Mouse (Mus musculus): ENCODE measurements around the gene Gm49320. TPM values are rescaled to one million over a fixed set of nuclear protein-coding genes. Genes with fewer than 3 reads are reported as not detected.
"Not testable (repeated sequence)": the region's sequence is repeated elsewhere in the genome, so short reads cannot be mapped to it uniquely, and the experiment has no call there.

Gene Gm49320
- total and polyA plus RNA-seq, 3 experiments = 0.24 to 3.8 TPM; not detected in 1

DNA sequence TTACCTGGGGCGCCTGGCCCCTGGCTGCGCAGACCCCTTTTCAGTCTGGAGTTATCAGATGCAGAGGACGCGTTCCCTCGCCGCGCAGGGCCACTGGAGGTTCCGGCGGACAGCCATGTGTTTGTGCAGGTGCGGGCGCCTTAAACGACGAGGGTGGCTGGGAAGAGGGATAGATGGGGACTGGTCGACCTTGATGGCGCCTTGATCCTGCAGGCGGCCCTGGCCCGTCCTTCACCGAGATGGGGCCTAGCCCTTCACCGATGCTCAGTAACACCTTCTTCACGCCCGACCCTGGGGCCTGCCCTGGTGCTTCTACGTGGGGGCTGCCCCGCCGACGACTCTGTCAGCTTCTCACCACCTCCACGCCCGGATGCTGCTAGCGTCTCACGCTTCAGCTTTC lies 10.5 kb downstream of the Gm49320 start:
- ATAC-seq (ENCODE audit: extremely low read depth, insufficient number of reproducible peaks, low FRiP score, poor library complexity, severe bottlenecking) = no peak
- Histone ChIP-seq H3K4me1 (ENCODE audit: insufficient read depth, low read depth, low read length) (peaks cover 25% of the 10 kb centered on the region), H3K27me3 (ENCODE audit: insufficient read depth, low read length) (no peaks in the 10 kb centered on the region), H3K4me3 (ENCODE audit: low read depth, low read length) (no peak overlapping the region), H3K36me3 (replicated peaks) (peaks cover 74% of the 10 kb centered on the region), H3K9me3 (replicated peaks) (no peaks in the 10 kb centered on the region)
- TF ChIP-seq GATA2 (IDR thresholded peaks at IDR 0.05; ENCODE audit: borderline replicate concordance, low read depth, low read length) = no peak
- TF ChIP-seq CTCF (IDR thresholded peaks at IDR 0.05; ENCODE audit: low read depth, low read length) = no peak
- no peak for TF ChIP-seq POLR2AphosphoS5 (IDR thresholded peaks at IDR 0.05; ENCODE audit: insufficient replicate concordance, low read depth, low read length)
- no peak for TF ChIP-seq TAL1 (conservative IDR thresholded peaks at IDR 0.05; ENCODE audit: low read depth, low read length)
- no peak for TF ChIP-seq GATA1 (IDR thresholded peaks at IDR 0.05; ENCODE audit: borderline replicate concordance, low read length)
- DNase-seq (ENCODE audit: low spot score) = no peak

DNA sequence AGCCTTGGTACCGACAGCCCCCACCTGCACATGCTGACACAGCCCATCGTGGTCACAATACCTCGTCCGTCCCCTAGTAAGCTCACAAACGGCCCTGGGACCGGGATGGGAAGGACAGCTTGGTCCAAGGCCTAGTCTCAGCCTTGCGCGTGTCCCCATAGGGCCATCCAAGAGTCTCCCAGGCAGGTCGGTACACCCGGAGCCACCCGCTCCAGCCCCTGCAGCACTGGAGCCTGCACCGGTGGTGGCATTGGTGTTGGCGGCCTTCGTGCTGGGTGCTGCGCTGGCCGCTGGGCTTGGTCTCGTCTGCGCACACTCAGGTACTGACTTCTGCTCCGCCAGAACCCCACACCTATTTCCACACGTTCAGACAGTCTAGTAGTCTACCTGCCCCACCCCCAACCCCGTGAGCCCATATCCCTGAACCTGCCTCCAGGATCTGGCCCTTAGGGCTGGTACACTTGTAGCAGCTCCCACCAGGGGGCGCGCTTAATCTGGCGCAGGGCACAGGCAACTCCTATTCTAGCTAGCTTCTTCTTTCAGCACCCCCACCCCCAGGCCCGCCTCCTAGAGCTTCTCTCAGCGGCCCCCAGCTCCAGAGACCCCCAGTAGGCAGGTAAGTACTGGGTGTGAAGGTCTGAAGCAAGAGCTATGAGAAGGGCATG lies 11.8 kb downstream of the Gm49320 start:
- ATAC-seq (ENCODE audit: extremely low read depth, insufficient number of reproducible peaks, low FRiP score, poor library complexity, severe bottlenecking) = no peak
- no peak for DNase-seq (ENCODE audit: low spot score)
- Histone ChIP-seq H3K4me3 (ENCODE audit: low read depth, low read length) (no peak overlapping the region), H3K4me1 (ENCODE audit: insufficient read depth, low read depth, low read length) (peaks cover 27% of the 10 kb centered on the region), H3K9me3 (replicated peaks) (no peaks in the 10 kb centered on the region), H3K27me3 (ENCODE audit: insufficient read depth, low read length) (no peaks in the 10 kb centered on the region), H3K36me3 (replicated peaks) (peaks cover 74% of the 10 kb centered on the region)
- TF ChIP-seq TAL1 (conservative IDR thresholded peaks at IDR 0.05; ENCODE audit: low read depth, low read length) (no peak), GATA2 (IDR thresholded peaks at IDR 0.05; ENCODE audit: borderline replicate concordance, low read depth, low read length) (no peak), CTCF (IDR thresholded peaks at IDR 0.05; ENCODE audit: low read depth, low read length) (no peak), POLR2AphosphoS5 (IDR thresholded peaks at IDR 0.05; ENCODE audit: insufficient replicate concordance, low read depth, low read length) (no peak), GATA1 (IDR thresholded peaks at IDR 0.05; ENCODE audit: borderline replicate concordance, low read length) (no peak)

DNA sequence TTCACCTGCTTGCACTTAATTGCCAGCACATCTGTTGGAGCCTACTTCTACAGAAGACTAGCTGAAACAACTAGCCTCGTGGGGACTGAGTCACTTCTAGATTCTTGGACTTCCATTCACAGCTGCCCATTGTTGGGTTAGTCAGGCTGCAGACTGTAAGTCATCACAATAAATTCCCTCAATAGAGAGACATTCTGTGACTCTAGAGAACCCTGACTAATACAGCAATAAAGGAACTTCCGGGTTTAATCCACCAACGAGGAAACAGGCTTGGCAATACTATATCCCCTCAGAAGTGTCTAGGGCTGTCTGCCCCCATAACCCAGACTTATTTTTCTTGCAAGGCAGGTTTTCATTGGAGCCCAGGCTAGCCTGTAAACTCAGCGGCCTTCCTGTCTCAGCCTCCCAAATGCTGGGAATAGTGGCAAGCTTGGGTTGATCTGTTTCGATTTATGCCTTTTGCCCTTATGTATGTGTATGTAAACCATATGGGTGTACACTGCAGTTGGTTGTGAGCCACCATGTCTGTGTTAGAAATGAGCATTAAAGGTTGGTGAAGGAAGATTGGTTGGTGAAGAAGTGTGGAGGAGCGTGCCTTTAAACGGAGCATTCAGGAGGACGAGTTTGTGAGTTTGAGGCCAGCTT lies 13.6 kb downstream of the Gm49320 start:
- Histone ChIP-seq H3K27me3 (ENCODE audit: insufficient read depth, low read length) (no peaks in the 10 kb centered on the region), H3K9me3 (replicated peaks) (no peaks in the 10 kb centered on the region), H3K4me1 (ENCODE audit: insufficient read depth, low read depth, low read length) (peaks cover 25% of the 10 kb centered on the region), H3K36me3 (replicated peaks) (peaks cover 74% of the 10 kb centered on the region), H3K4me3 (ENCODE audit: low read depth, low read length) (peak overlapping the region; percentile 82)
- TF ChIP-seq POLR2AphosphoS5 (IDR thresholded peaks at IDR 0.05; ENCODE audit: insufficient replicate concordance, low read depth, low read length) = no peak
- TF ChIP-seq GATA2 (IDR thresholded peaks at IDR 0.05; ENCODE audit: borderline replicate concordance, low read depth, low read length) = no peak
- no peak for TF ChIP-seq CTCF (IDR thresholded peaks at IDR 0.05; ENCODE audit: low read depth, low read length)
- TF ChIP-seq GATA1 (IDR thresholded peaks at IDR 0.05; ENCODE audit: borderline replicate concordance, low read length) = no peak
- TF ChIP-seq TAL1 (conservative IDR thresholded peaks at IDR 0.05; ENCODE audit: low read depth, low read length) = no peak
- ATAC-seq (ENCODE audit: extremely low read depth, insufficient number of reproducible peaks, low FRiP score, poor library complexity, severe bottlenecking) = no peak
- no peak for DNase-seq (ENCODE audit: low spot score)

DNA sequence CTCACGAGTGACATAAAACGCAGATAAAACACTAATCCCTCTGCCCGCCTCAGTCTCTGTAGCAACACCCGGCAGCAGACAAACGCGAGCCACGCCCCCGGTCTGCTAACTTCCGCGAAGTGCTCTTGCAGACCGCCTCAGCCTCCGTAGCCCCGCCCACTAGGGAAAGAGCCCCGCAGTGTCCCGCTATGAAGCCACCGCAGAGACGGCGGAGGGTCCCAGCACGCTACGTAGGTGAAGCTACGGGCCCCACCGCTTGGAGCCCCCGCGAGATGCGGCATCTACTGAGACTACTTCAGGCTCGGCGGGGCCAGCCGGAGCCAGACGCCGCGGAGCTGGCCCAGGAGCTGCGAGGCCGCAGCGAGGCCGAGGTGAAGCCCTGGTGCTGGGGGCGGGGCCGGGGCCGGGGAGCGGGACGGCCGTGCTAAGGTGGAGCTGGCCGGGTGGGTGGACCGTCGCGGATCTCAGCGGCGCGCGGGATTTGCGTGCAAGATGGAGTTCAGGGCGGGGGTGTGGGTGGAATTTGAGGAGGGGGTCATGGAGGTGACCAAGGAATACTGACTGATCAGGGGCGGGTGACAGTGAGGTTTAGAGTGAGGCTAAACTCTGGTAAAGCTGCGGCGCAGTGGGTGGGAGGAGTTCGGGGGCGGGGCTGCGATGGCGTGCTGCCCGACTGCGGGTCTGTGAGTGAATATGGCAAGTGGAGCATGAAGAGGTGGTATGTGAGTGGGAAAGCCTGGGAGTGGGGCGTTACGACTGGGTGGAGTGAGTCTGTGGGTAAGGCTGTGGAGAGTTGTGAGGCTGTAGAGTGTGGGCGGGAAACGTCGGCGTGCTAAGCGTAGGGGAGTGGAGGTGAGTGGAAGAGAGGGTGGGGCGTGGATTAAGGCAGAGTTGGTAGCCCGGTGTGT lies 14.5 kb downstream of the Gm49320 start, which contains the start of gene Snapc2:
Snapc2 (plus strand) TSS at position 147 of the 908 bp plus-strand sequence.
- no peak for TF ChIP-seq GATA2 (IDR thresholded peaks at IDR 0.05; ENCODE audit: borderline replicate concordance, low read depth, low read length)
- TF ChIP-seq GATA1 (IDR thresholded peaks at IDR 0.05; ENCODE audit: borderline replicate concordance, low read length) = no peak
- TF ChIP-seq TAL1 (conservative IDR thresholded peaks at IDR 0.05; ENCODE audit: low read depth, low read length) = no peak
- H3K4me1 ChIP-seq (ENCODE audit: insufficient read depth, low read depth, low read length) = peaks cover 35% of the 10 kb centered on the region
- peak; percentile 85 for DNase-seq (ENCODE audit: low spot score)
- peak within 1 kb of the TSS; percentile 82 for H3K4me3 ChIP-seq (ENCODE audit: low read depth, low read length)
- peaks cover 74% of the 10 kb centered on the region for H3K36me3 ChIP-seq (replicated peaks)
- no peaks in the 10 kb centered on the region for H3K27me3 ChIP-seq (ENCODE audit: insufficient read depth, low read length)
- H3K9me3 ChIP-seq (replicated peaks) = no peaks in the 10 kb centered on the region
- peak; percentile 84 for ATAC-seq (ENCODE audit: extremely low read depth, insufficient number of reproducible peaks, low FRiP score, poor library complexity, severe bottlenecking)

DNA sequence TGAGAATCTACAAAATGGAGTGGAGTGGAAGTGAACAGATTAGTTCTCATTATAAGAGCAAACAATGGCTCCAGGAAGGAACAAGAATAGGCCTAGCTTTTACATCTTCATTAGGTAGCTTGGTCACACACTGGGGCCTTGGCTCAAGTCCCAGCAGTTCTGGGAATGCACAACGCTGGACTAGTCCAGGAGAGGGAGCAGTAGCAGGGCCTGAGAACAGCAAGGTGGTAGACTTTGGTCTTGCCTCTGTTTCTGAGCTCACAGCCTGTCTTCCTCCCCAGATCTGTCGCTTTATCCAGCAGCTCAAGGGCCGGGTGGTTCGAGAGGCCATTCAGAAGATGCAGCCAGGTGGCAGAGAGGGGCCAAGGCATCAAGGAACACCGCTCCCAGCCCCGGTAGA lies 15.3 kb downstream of the Gm49320 start:
- no peaks in the 10 kb centered on the region for H3K27me3 ChIP-seq (ENCODE audit: insufficient read depth, low read length)
- peaks cover 68% of the 10 kb centered on the region for H3K36me3 ChIP-seq (replicated peaks)
- peaks cover 42% of the 10 kb centered on the region for H3K4me1 ChIP-seq (ENCODE audit: insufficient read depth, low read depth, low read length)
- TF ChIP-seq CTCF (IDR thresholded peaks at IDR 0.05; ENCODE audit: low read depth, low read length) = no peak
- no peak for TF ChIP-seq GATA2 (IDR thresholded peaks at IDR 0.05; ENCODE audit: borderline replicate concordance, low read depth, low read length)
- TF ChIP-seq TAL1 (conservative IDR thresholded peaks at IDR 0.05; ENCODE audit: low read depth, low read length) = no peak
- TF ChIP-seq GATA1 (IDR thresholded peaks at IDR 0.05; ENCODE audit: borderline replicate concordance, low read length) = no peak
- no peak for TF ChIP-seq POLR2AphosphoS5 (IDR thresholded peaks at IDR 0.05; ENCODE audit: insufficient replicate concordance, low read depth, low read length)
- DNase-seq (ENCODE audit: low spot score) = peak; percentile 25
- no peak overlapping the region; the same call in 1 of the 2 replicates for H3K4me3 ChIP-seq (ENCODE audit: low read depth, low read length)
- no peaks in the 10 kb centered on the region for H3K9me3 ChIP-seq (replicated peaks)
- no peak for ATAC-seq (ENCODE audit: extremely low read depth, insufficient number of reproducible peaks, low FRiP score, poor library complexity, severe bottlenecking)

DNA sequence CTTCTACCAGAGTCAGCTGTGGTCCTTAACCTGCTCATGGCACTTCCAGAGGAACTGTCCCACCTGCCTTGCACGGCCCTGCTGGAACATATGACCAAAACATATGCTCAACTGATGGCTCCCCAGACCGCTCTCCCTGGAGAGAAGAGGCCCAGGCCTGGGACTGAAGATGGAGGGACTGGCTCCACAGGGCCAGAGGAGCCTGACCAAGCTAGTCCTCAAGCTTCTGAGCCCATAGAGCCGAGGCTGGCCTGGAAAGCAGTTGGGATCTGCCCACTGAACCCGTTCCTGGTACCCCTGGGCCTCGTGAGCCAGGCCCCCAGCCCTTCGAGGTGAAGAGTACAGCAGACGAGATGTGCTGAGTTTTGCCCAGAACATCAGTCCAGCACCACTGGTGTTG lies 16.8 kb downstream of the Gm49320 start:
- H3K36me3 ChIP-seq (replicated peaks) = peaks cover 67% of the 10 kb centered on the region
- not testable (repeated sequence) for ATAC-seq (ENCODE audit: extremely low read depth, insufficient number of reproducible peaks, low FRiP score, poor library complexity, severe bottlenecking); H3K9me3 ChIP-seq (replicated peaks)

More for the DNA sequence above, 16.8 kb downstream of the Gm49320 start:
- not testable (repeated sequence) for DNase-seq (ENCODE audit: low spot score); H3K4me3 ChIP-seq (ENCODE audit: low read depth, low read length); H3K27me3 ChIP-seq (ENCODE audit: insufficient read depth, low read length)
- peaks cover 56% of the 10 kb centered on the region for H3K4me1 ChIP-seq (ENCODE audit: insufficient read depth, low read depth, low read length)
